Mouse (Mus musculus): ENCODE measurements around the gene Ncan.

Gene Ncan

GRCm38 (mm10) chr8:70120667-70121066, at the start of gene Ncan:
Ncan (minus strand) TSS chr8:70120873.
- DNase-seq, result peak; percentile 55

- DNase-seq, result no peak
Measured at GRCm38 (mm10) chr8:70170116-70170515, 49.4 kb upstream of the Ncan start.

GRCm38 (mm10) chr8:70166504-70167110, 45.9 kb upstream of the Ncan start:
- DNase-seq, result peak; percentile 76

- no peak for DNase-seq
Measured at GRCm38 (mm10) chr8:70163316-70163715, 42.6 kb upstream of the Ncan start.

GRCm38 (mm10) chr8:70160015-70160414, 39.3 kb upstream of the Ncan start:
- no peak for DNase-seq

GRCm38 (mm10) chr8:70159211-70159610, 38.5 kb upstream of the Ncan start:
- DNase-seq, result no peak

GRCm38 (mm10) chr8:70158069-70158853, 37.6 kb upstream of the Ncan start:
- peak; percentile 65 for DNase-seq

- no peak for DNase-seq
Measured at GRCm38 (mm10) chr8:70157240-70157800, 36.6 kb upstream of the Ncan start.

- DNase-seq, result peak; percentile 76
Measured at GRCm38 (mm10) chr8:70152537-70153257, 32.0 kb upstream of the Ncan start.

GRCm38 (mm10) chr8:70150158-70150557, 29.5 kb upstream of the Ncan start:
- DNase-seq, result no peak

GRCm38 (mm10) chr8:70147678-70148607, 27.3 kb upstream of the Ncan start:
- no peak for DNase-seq

GRCm38 (mm10) chr8:70139981-70140380, 19.3 kb upstream of the Ncan start:
- no peak for DNase-seq

GRCm38 (mm10) chr8:70139026-70139857, 18.6 kb upstream of the Ncan start, which contains the start of the genes Rfxank, Borcs8 and Mef2b:
Rfxank (minus strand) TSS chr8:70139154.
Borcs8 (plus strand) TSS chr8:70139499.
Mef2b (plus strand) TSS chr8:70139711.
- peak; percentile 99 for DNase-seq

GRCm38 (mm10) chr8:70137890-70138289, 17.2 kb upstream of the Ncan start:
- no peak for DNase-seq

GRCm38 (mm10) chr8:70136591-70136990, 15.9 kb upstream of the Ncan start:
- DNase-seq, result no peak

GRCm38 (mm10) chr8:70134931-70135330, 14.3 kb upstream of the Ncan start:
- DNase-seq, result no peak

GRCm38 (mm10) chr8:70134086-70134485, 13.4 kb upstream of the Ncan start:
- no peak for DNase-seq

GRCm38 (mm10) chr8:70131166-70131883, 10.7 kb upstream of the Ncan start, which contains the start of gene Nr2c2ap:
Nr2c2ap (plus strand) TSS chr8:70131333.
- DNase-seq, result peak; percentile 86

GRCm38 (mm10) chr8:70130066-70130465, 9.4 kb upstream of the Ncan start:
- DNase-seq, result no peak

GRCm38 (mm10) chr8:70129309-70129952, 8.8 kb upstream of the Ncan start:
- DNase-seq, result peak; percentile 46

All from lung, postnatal 14 days (tissue).